Mouse (Mus musculus): ENCODE data around the gene Acsl6.

Gene Acsl6

GRCm38 (mm10) chr11:54307139-54307816, 3.7 kb downstream of the Acsl6 start:
- peak in 1 of 2 experiments; percentile 17 for DNase-seq (ENCODE audit: low spot score in 2 of 2)

- no peak for DNase-seq (ENCODE audit: low spot score in 2 of 2)
These were observed 7.0 kb downstream of the Acsl6 start for GRCm38 (mm10) chr11:54310588-54310987.

- DNase-seq (ENCODE audit: low spot score in 2 of 2): no peak
These were observed 8.4 kb downstream of the Acsl6 start for GRCm38 (mm10) chr11:54312021-54312420.

GRCm38 (mm10) chr11:54312603-54313002, 9.0 kb downstream of the Acsl6 start:
- DNase-seq (ENCODE audit: low spot score in 2 of 2): no peak

- DNase-seq (ENCODE audit: low spot score in 2 of 2): no peak
These were observed 10.1 kb downstream of the Acsl6 start for GRCm38 (mm10) chr11:54313391-54314360.

- peak in 1 of 2 experiments; percentile 25 for DNase-seq (ENCODE audit: low spot score in 2 of 2)
These were observed 11.1 kb downstream of the Acsl6 start for GRCm38 (mm10) chr11:54314740-54315139.

- DNase-seq (ENCODE audit: low spot score in 2 of 2): no peak
These were observed 11.7 kb downstream of the Acsl6 start for GRCm38 (mm10) chr11:54315336-54315735.

GRCm38 (mm10) chr11:54317361-54317760, 13.8 kb downstream of the Acsl6 start:
- no peak for DNase-seq (ENCODE audit: low spot score in 2 of 2)

GRCm38 (mm10) chr11:54317795-54318194, 14.2 kb downstream of the Acsl6 start:
- DNase-seq (ENCODE audit: low spot score in 2 of 2): no peak

- DNase-seq (ENCODE audit: low spot score in 2 of 2): no peak
These were observed 18.4 kb downstream of the Acsl6 start for GRCm38 (mm10) chr11:54321802-54322532.

- no peak for DNase-seq (ENCODE audit: low spot score in 2 of 2)
These were observed 28.0 kb downstream of the Acsl6 start for GRCm38 (mm10) chr11:54331463-54332183.

GRCm38 (mm10) chr11:54336165-54336707, 32.6 kb downstream of the Acsl6 start:
- no peak for DNase-seq (ENCODE audit: low spot score in 2 of 2)

- no peak for DNase-seq (ENCODE audit: low spot score in 2 of 2)
These were observed 40.1 kb downstream of the Acsl6 start for GRCm38 (mm10) chr11:54343703-54344102.

- DNase-seq (ENCODE audit: low spot score in 2 of 2): no peak
These were observed 48.1 kb downstream of the Acsl6 start for GRCm38 (mm10) chr11:54351704-54352103.

- DNase-seq (ENCODE audit: low spot score in 2 of 2): no peak
These were observed 49.6 kb downstream of the Acsl6 start for GRCm38 (mm10) chr11:54353121-54353576.

GRCm38 (mm10) chr11:54354595-54355563, 51.3 kb downstream of the Acsl6 start:
- DNase-seq (ENCODE audit: low spot score in 2 of 2): no peak

- DNase-seq (ENCODE audit: low spot score in 2 of 2): no peak
These were observed 52.0 kb downstream of the Acsl6 start for GRCm38 (mm10) chr11:54355564-54355955.

GRCm38 (mm10) chr11:54356676-54357075, 53.1 kb downstream of the Acsl6 start:
- DNase-seq (ENCODE audit: low spot score in 2 of 2): no peak

GRCm38 (mm10) chr11:54372553-54372952, 69.0 kb downstream of the Acsl6 start:
- DNase-seq (ENCODE audit: low spot score in 2 of 2): no peak

- DNase-seq (ENCODE audit: low spot score in 2 of 2): no peak
These were observed 86.8 kb downstream of the Acsl6 start for GRCm38 (mm10) chr11:54390386-54390785.
